Mouse (Mus musculus) erythroblast, adult 5-6 weeks (primary cell): ENCODE results near the gene AA986860. TPM values are rescaled to one million over a fixed set of nuclear protein-coding genes. Genes with fewer than 3 reads are reported as not detected.

Experiments used
- ATAC-seq: replicated peaks from 2 replicates; pipeline ENCODE4 v1.8.0; 2016; ENCODE audit warnings: moderate number of reproducible peaks, mild to moderate bottlenecking, moderate TSS enrichment, inconsistent platforms; ENCODE audit not compliant: poor library complexity, low FRiP score, severe bottlenecking
- total RNA-seq, 2 experiments: library from RNA; stranded (forward) in 1 of 2; stranded (reverse) in 1 of 2; fragments of 150-400 nt in 1 of 2; fragments of 200-764, 138-1000 nt in 1 of 2; gene quantifications; 2 replicates each; pipeline versions ENCODE4 v1.2.3 to v1.2.4; 2015 to 2017; ENCODE audit warnings: low replicate concordance in 2 of 2

The AA986860 gene
- total RNA-seq (2015; ENCODE audit: low replicate concordance): 2.7 and 5.4 TPM in 2 replicates
- total RNA-seq (2017; ENCODE audit: low replicate concordance): 1.4 and 2.5 TPM in 2 replicates

DNA sequence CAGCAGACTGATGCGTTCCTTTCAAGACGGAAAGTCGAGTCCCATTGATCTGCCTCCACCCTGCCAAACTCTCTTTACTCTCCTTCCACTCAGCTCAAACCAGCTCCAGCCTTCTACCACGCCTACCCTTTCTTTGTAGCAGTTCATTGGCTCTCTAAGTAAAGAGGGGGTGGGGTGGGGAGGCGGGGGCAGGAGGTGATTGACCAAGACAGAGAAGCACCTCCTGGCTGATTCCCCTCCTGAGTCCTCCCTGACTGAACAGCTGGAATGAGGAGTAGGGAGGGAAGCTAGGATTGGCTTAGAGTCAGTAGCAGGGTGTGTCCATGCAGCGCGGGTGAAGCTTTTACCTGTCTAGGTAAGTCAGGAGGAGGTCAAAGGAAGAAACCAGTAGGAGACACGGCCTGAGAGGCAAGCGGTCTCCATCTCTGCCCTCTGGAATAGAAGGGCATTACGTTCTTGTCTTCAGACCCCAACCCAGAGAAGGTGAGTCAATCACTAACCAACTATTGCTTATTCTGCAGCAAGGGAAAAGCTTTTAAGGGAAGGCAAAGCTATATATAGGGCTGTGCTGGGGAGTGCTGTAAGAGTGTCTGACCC, at the start of gene AA986860:
TSS of gene AA986860 (plus strand) at position 236 of the 597 bp plus-strand sequence.
- ATAC-seq: peak; percentile 79

DNA sequence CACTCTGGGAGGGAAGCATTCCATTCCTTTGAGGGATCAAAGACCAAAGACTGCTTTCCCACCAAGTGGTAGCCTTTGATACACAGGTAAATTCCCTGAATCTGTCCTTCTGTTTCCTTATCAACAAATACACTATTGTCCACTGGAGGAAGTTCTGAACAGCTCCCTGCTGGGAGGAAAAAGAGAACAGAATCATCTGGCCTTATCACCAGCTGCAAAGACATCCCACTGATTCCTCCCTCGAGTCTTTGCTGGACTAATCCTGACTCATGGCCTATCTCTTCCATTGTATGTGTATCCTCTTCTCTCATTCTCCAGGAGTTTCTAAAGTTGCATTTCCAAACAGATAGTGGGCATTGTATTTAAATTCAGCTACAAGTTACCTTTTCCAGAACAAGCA, 47.9 kb upstream of the AA986860 start:
- ATAC-seq: no peak

DNA sequence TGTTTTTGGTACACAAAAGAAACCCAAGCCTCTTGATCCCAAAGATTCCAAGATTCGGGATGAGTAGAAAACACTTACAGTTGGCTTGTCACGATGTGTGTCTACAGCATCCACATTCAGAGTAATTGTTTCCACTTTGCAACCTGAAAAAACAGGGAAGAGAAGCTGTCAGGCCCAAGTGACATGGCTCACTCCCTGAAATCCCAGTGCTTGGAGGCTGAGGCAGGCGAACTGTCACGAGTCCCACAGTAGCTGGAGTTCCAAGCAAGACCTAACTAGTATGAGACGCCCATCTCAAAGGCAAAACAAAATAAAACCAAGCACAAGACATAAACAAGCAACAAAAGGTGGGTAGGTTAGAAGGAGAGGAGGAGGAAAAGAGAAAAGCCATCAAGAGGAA, 33.2 kb upstream of the AA986860 start:
- ATAC-seq: no peak

GRCm38 (mm10) chr1:130699937-130700633, 31.7 kb upstream of the AA986860 start:
- no peak for ATAC-seq

- ATAC-seq: no peak
Observed at GRCm38 (mm10) chr1:130701976-130702375, 29.8 kb upstream of the AA986860 start.

- no peak for ATAC-seq
Observed at GRCm38 (mm10) chr1:130703613-130704012, 28.2 kb upstream of the AA986860 start.

DNA sequence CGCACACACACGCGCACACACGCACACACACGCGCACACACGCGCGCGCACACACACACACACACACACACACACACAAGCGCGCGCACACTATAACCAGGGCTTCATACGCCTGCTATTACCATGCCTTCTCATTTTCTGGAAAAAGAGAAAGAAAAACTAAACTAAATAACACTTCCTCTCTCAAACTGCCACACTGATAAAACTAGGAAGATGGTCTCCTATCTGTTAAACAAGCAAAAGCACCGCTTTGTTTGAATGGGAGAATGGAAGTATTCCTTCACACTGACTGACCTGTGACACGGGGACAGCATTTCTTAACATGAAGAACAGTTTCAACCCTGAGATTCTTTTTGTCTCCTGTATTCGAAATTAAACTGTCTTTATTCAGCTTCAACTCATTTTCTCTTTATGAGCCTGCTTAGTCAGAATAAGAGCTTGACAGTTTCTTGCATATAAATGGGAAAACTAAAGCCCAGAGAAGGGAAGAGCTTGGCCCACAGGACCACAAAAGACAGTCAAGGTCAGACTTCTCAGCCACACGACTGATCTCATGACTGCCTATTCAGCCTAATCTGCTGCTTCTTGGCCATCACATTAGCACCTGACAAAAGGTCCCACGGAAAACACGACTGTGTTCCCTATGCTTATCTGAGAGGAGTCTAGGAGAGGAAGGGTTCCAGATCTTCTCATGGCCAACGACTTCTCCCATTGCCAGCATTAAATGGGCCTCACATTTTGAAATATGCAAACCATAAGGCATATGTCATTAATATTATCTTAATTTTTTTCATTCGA, 21.3 kb upstream of the AA986860 start:
- no peak for ATAC-seq

GRCm38 (mm10) chr1:130714046-130714445, 17.7 kb upstream of the AA986860 start:
- no peak for ATAC-seq

DNA sequence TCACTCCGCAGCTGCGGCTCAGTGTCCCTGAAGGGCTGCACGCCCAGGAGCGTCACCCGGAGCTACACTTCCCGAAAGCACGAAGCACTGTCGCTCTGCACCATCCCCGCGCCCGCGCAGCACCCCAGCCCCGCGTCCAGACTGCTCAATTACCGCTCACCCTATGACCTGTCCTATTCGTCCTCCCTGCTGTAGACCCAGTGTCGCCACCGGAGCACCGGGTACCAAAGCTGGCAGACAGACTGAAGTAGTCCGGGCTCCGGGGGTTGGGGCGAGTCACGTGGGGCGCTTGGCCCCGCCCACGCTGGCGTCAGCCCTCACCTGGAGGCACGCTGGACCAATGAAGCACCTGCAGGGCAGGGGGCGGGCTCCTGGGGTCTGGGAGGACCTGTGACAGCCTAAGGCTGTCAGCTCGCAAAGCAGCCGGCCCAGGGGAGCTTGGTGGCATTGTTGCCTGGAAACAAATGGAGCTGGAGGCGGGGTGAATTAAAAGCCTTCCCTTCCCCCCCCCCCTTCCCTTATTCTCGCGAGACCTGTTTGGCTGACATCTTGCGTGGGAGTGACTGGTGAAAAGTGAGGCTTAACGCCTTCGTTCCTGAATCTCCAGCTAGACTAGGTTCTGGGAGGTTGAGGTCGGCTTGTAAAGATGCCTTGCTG, 16.1 kb upstream of the AA986860 start, which contains the start of gene Gm29427:
TSS of gene Gm29427 (minus strand) at position 239 of the 657 bp plus-strand sequence.
- peak; percentile 80 for ATAC-seq

DNA sequence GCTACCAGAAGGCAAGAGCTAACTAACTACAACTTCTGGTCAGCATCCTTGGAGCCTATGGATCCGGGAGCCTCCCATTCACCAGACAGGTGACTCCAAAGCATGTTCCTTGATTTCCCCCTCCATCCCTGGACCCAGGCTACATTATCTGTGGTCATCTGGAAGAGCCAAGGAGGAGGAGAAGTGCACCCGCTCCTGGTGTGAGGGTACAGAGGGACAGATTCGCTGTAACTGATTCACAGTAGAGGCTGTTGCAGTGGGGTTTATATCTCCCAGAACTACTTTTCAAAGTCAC, 15.6 kb upstream of the AA986860 start:
- peak; percentile 16 for ATAC-seq

GRCm38 (mm10) chr1:130716513-130717290, 15.1 kb upstream of the AA986860 start:
- peak; percentile 38 for ATAC-seq

DNA sequence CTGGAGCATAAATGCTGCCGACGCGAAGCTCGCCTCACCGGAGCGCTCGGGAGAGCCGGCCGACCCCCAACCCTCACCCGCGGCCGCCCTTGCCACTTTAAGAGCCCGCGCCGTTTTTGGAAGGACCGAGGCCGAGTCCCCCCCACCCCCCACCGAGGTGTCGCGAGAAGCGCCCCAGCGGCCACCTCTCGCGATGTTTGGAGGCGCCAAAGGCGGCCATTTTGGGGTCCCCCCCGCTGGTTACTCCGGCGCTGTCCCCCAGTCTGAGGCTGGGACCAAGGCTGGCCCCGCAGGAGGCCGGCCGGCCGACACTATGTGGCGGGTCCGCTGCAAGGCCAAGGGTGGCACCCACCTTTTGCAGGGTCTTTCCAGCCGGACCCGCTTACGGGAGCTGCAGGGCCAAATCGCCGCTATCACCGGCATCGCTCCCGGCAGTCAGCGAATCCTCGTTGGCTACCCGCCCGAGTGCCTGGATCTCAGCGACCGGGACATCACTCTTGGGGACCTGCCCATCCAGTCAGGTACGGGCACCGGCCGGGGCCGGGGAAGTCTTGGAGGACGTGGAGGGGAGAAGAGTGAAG, 14.4 kb upstream of the AA986860 start, which contains the start of gene Yod1:
TSS of gene Yod1 (plus strand) at position 37 of the 581 bp plus-strand sequence.
- ATAC-seq: peak; percentile 64

GRCm38 (mm10) chr1:130724206-130724605, 7.6 kb upstream of the AA986860 start:
- ATAC-seq: no peak

DNA sequence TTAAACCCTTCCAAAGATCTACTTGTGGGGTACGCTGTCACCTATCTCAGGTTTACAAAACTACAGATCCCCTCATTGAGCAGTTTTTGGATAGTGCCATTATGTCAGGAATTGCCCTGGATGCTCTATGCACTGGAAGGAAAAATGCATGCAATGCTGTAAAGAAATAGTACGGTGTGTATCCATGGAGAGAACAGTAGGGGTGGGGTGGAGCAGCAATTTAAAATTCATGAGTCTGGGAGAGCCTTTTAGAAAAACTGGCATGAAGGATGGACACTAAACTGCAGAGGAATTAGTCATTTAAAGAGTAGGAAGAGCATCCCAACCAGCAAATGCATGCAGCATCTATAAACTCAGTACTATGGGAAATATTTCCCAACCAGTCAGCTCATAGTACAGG, 5.4 kb upstream of the AA986860 start:
- no peak for ATAC-seq

GRCm38 (mm10) chr1:130728070-130728469, 3.7 kb upstream of the AA986860 start:
- ATAC-seq: no peak

- ATAC-seq: no peak
Observed at GRCm38 (mm10) chr1:130728708-130729107, 3.1 kb upstream of the AA986860 start.

DNA sequence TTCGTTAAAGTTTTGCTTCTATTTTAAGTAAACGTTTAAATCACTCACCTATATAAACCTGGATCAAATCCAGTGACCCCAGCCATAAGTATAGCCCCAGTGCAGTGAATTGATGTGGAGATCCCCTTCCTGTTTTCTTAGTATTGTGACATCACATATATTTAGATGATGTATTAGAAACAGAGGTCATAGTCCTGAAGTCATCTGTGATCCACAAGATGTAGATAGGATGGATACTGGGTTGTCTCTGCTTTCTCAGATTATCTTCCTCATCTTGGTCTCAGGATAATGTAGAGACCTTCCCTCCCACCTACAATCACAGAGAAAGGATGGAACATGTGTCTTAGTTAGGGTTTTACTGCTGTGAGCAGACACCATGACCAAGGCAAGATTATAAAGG, 2.6 kb upstream of the AA986860 start, which contains the start of gene Pfkfb2:
TSS of gene Pfkfb2 (minus strand) at position 101 of the 400 bp plus-strand sequence.
- ATAC-seq: no peak

- ATAC-seq: peak; percentile 66
Observed at GRCm38 (mm10) chr1:130732706-130733658, 1.2 kb downstream of the AA986860 start.
